Mouse (Mus musculus) thymus, adult 2 months (tissue): ENCODE measurements around the gene Zfp777. TPM values are rescaled to one million over a fixed set of nuclear protein-coding genes. Genes with fewer than 3 reads are reported as not detected.
A peak's percentile ranks its signal among the peaks of the same experiment; 100 is the strongest.

Source experiments
- DNase-seq: peaks from one replicate; pipeline ENCODE4 v3.0.0; 2021
- H3K27ac ChIP-seq: fragments of 200-500 bp; 2 replicates; pipeline ENCODE4 v1.5.1; 2012; ENCODE audit warnings: low read length, control low read depth; ENCODE audit not compliant: control insufficient read depth, insufficient read depth
- H3K27me3 ChIP-seq: fragments of 200-500 bp; 2 replicates; pipeline ENCODE4 v1.6.1; 2012; ENCODE audit warnings: mild to moderate bottlenecking, low read length, moderate library complexity, mixed read lengths; ENCODE audit not compliant: control insufficient read depth, insufficient read depth
- H3K36me3 ChIP-seq: fragments of 200-500 bp; 2 replicates; pipeline ENCODE4 v1.6.1; 2012; ENCODE audit warnings: mild to moderate bottlenecking, low read length, moderate library complexity; ENCODE audit not compliant: control insufficient read depth, insufficient read depth
- H3K4me1 ChIP-seq: fragments of 200-500 bp; replicated peaks from 2 replicates; pipeline ENCODE4 v1.6.1; 2012; ENCODE audit warnings: low read length; ENCODE audit not compliant: control insufficient read depth, insufficient read depth
- H3K4me3 ChIP-seq: fragments of 200-500 bp; 2 replicates; pipeline ENCODE4 v1.5.1; 2012; ENCODE audit warnings: mild to moderate bottlenecking, low read length, control low read depth, moderate library complexity; ENCODE audit not compliant: control insufficient read depth, insufficient read depth
- CTCF ChIP-seq: fragments of 200-500 bp; IDR thresholded peaks from 2 replicates; pipeline ENCODE4 v1.5.1; 2012; ENCODE audit warnings: mild to moderate bottlenecking, control low read depth, low read length, moderate library complexity, borderline replicate concordance; ENCODE audit not compliant: control insufficient read depth, poor library complexity, insufficient read depth; ENCODE audit errors: extremely low read depth
- POLR2A ChIP-seq: fragments of 200-500 bp; IDR thresholded peaks from 2 replicates; pipeline ENCODE4 v1.6.1; 2012; ENCODE audit warnings: mild to moderate bottlenecking, low read length, control low read depth, moderate library complexity; ENCODE audit not compliant: control insufficient read depth, poor library complexity, insufficient read depth; ENCODE audit errors: extremely low read depth
- WGBS: fragments of 180-500 bp; shearing (Covaris S2); methylation state at CpG from one replicate; pipeline ENCODE4 v1.1.7; 2018; 5-methylcytosine and 5-hydroxymethylcytosine counted together
- polyA plus RNA-seq: library from polyadenylated mRNA; depleted of rRNA; stranded (reverse); fragments of >200 nt; gene quantifications from 2 replicates; pipeline ENCODE4 v1.2.3, GENCODE M21; 2012

The Zfp777 gene
- polyA plus RNA-seq, 1 experiment, result 45.5 TPM

DNA sequence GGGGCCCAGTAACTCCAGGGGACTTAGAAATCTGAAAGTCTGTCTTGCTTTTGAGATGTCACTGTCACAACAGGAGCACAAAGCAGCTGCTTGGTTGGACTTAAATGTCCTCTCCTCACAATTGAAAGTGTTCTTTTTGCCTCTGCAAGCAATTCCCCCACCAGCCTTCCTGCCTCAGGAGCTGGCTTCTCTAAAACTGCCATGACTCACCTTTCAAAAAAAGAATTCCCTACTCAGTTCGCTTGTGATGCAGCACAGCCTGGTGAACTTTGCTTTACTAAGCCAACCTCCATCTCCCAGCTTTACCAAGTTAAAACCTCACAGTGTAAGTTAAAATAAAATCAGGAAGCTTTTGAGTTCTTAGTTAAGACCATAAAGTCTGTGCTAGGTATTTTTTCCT lies 27.0 kb downstream of the Zfp777 start:
- WGBS, result 93% methylated on average over 1 of the region's 1 CpGs
- Histone ChIP-seq H3K36me3 (peaks cover 24% of the 10 kb centered on the region), H3K4me3 (no peak overlapping the region), H3K27ac (no peak overlapping the region), H3K4me1 (no peaks in the 10 kb centered on the region), H3K27me3 (no peaks in the 10 kb centered on the region)
- TF ChIP-seq CTCF, result no peak
- no peak for TF ChIP-seq POLR2A
- DNase-seq, result no peak

DNA sequence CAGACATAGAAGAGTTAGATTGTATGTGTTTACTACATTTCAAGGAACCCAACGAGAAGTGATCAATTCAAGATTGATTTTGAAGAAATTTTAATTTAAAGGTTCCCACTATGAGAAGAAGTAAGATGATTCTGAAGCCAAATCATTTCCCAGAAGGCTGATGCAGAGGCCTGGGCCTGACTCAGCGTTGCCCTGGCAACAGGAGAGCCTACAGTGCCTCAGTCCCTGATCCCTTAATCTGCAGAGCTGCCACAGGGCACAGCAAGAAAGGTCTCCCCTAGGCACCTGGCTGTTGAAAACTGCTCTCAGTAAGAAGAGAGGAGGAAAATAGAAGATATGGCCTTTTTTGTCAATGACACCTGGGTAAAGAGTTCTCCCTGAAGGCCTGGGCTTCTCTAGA lies 28.7 kb downstream of the Zfp777 start:
- TF ChIP-seq POLR2A (no peak), CTCF (no peak)
- WGBS, result 94% methylated on average over 2 of the region's 2 CpGs
- no peak overlapping the region for H3K4me3 ChIP-seq

DNA sequence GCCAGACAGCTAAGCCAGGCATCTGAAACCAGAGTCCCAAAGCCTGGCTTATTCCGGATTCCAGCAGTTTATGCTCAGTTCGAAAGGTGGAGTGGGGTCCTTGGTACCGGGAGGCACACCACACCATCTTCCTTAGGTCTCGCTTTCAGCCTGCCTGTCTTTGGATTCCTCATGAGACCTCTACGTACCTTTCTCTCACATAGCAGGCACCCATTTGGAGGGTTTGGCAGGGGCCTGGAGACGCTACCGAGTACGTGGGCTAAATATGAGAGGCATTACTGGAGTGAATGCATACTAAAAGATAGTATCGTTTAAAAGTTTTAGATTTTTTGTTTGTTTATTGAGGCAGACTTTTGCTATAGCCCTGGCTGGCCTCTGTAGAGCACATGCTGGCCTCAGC lies 31.9 kb downstream of the Zfp777 start:
- no peak for TF ChIP-seq CTCF
- no peak for TF ChIP-seq POLR2A
- Histone ChIP-seq H3K27ac (no peak overlapping the region), H3K36me3 (no peaks in the 10 kb centered on the region), H3K27me3 (no peaks in the 10 kb centered on the region), H3K4me3 (no peak overlapping the region), H3K4me1 (0 out of 2 replicates have a peak, but pooled peaks cover 3% of the 10 kb centered on the region)
- no peak for DNase-seq
- WGBS, result 96% methylated on average over 9 of the region's 9 CpGs

More for the DNA sequence above, 28.7 kb downstream of the Zfp777 start:
- Histone ChIP-seq H3K36me3 (peaks cover 9% of the 10 kb centered on the region), H3K4me1 (0 out of 2 replicates have a peak, but pooled peaks cover 3% of the 10 kb centered on the region), H3K27me3 (no peaks in the 10 kb centered on the region), H3K27ac (no peak overlapping the region)
- no peak for DNase-seq

DNA sequence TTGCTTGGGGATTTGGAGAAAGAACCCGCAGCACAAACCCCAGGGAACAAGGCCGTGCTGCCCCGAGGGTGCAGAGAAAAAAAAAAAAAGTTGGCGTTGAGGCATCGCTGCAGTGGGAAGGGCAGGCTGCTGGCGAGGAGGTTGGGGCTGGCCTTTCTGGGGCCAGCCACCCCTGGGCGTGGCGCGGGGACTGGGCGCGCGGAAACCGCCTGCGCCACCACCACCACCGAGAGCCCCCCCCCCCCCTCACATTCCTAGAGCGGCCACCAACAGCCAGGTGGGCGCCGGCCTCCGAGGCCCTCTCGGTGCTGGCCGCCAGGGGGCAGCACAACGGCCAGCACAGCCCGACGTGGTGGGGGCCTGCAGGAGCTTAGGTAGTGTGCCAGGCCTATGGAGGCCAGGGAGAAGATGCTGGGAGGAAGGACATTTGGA lies 32.6 kb downstream of the Zfp777 start:
- Histone ChIP-seq H3K36me3 (no peaks in the 10 kb centered on the region), H3K27ac (no peak overlapping the region), H3K4me1 (0 out of 2 replicates have a peak, but pooled peaks cover 3% of the 10 kb centered on the region), H3K27me3 (no peaks in the 10 kb centered on the region), H3K4me3 (peak overlapping the region; percentile 51)
- DNase-seq, result peak; percentile 76
- no peak for TF ChIP-seq POLR2A
- TF ChIP-seq CTCF, result peak; percentile 99
- WGBS, result under 1% methylated on average over 24 of the region's 24 CpGs

DNA sequence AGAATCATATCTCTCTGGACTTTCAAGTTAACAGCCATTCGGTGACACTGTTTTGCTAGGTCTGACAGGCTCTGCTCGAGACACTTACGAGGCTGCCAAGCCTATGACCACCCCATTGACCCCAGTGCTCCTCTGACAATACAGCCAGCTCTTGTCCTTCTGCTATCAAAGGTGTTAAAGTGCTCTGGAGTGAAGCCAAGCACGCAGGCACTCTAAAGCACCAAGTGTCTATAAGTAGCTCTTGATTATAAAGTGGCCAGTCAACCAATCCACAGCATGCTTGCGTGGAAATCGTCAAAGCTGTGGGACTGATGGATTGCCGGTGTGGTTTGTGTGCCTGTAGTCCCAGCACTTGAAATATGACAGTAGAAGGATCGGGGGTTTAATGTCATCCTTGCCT lies 38.0 kb downstream of the Zfp777 start:
- no peak for DNase-seq

DNA sequence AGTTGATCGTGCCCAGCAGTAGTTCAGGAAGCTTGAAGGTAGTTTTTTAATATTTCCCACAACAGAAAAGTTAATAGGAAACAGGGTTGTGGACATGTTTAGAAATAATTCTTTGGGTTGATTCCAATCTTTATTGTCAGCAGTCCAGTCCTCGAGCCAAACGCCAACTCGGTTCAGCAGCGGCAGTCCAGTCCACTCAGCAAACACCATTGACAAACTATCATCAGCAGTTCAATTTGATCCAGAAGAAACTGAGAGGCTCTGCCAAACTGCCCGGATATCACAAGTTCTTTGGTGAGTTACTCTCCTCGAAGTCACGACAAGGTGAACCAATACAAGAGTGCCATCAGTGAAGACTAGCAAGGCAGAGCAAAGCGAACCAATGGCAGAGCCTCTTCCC lies 53.0 kb downstream of the Zfp777 start:
- H3K36me3 ChIP-seq, result no peaks in the 10 kb centered on the region
- 97% methylated on average over 9 of the region's 9 CpGs for WGBS
- no peak for TF ChIP-seq POLR2A
- no peak for TF ChIP-seq CTCF
- no peak for DNase-seq
- H3K4me3 ChIP-seq, result no peak overlapping the region
- H3K4me1 ChIP-seq, result no peaks in the 10 kb centered on the region
- no peaks in the 10 kb centered on the region for H3K27me3 ChIP-seq
- H3K27ac ChIP-seq, result no peak overlapping the region

More for the DNA sequence above, 38.0 kb downstream of the Zfp777 start:
- Histone ChIP-seq H3K36me3 (no peaks in the 10 kb centered on the region), H3K27ac (no peak overlapping the region), H3K4me3 (no peak overlapping the region), H3K4me1 (0 out of 2 replicates have a peak, but pooled peaks cover under 1% of the 10 kb centered on the region), H3K27me3 (no peaks in the 10 kb centered on the region)
- TF ChIP-seq CTCF (no peak), POLR2A (no peak)
- 83% methylated on average over 8 of the region's 8 CpGs for WGBS

DNA sequence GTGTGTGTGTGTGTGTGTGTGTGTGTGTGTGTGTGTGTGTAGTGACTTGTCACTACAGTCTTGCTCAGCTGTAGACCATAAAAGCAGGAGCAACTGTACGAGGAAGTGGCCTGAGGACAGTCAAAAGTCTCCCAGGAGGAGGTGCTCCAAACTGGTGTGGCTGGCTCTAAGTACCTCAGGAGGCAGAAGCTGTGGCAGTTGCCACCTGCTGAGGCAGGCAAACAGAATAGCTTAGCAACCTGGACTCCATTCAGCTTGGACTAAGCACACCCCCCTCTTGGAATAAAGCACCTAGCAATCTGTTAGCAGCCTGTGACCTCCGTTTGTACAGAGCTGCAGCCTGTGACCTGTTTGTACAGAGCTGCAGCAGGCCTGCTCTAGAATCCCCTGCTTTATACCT lies 64.8 kb downstream of the Zfp777 start:
- no peak for DNase-seq
- 34% methylated on average over 2 of the region's 2 CpGs for WGBS
- no peaks in the 10 kb centered on the region for H3K4me1 ChIP-seq
- H3K27me3 ChIP-seq, result no peaks in the 10 kb centered on the region
- no peaks in the 10 kb centered on the region for H3K36me3 ChIP-seq
- no peak for TF ChIP-seq POLR2A
- no peak for TF ChIP-seq CTCF
- H3K27ac ChIP-seq, result no peak overlapping the region
- no peak overlapping the region for H3K4me3 ChIP-seq
